ENCODE assay signal across 7 mouse cellular contexts in genomic region chr11:95587423-95587951, GRCm38 (mm10). TPM values are rescaled to one million over a fixed set of nuclear protein-coding genes. Genes with fewer than 3 reads are reported as not detected.
DNase-seq lines count a peak whose midpoint lies in the region; ATAC-seq and TF ChIP-seq lines count a peak whose summit lies in the region.

Gene Ngfr, minus strand, starts transcription at chr11:95587735.

- intact Hi-C loops in left cerebral cortex, postnatal 10 days (cut with DNase I) = loop anchor here (2.0 to 5.0 kb wide), 2 partner anchors 53 to 60 kb away; no protein-coding TSS in a partner anchor

- in situ Hi-C loops in ES-E14 (cut with MboI; ENCODE audit: low sequenced_read_pairs in 2 of 2, unreplicated experiment in 2 of 2) = no loop called here

- H3K4me1 ChIP-seq in ES-E14 (ENCODE audit: control insufficient read depth in 2 of 2, insufficient read depth in 2 of 2, low read length in 2 of 2, poor library complexity in 1 of 2) = peaks cover 10 to 16% of the 10 kb centered on the region in 2 experiments; a peak in 3 of 4 replicates
- peaks cover 11% of the 10 kb centered on the region; the same call in 1 of the 2 replicates for H3K4me1 ChIP-seq in heart, postnatal 0 days (ENCODE audit: control insufficient read depth, insufficient read depth)

- H3K36me3 ChIP-seq in ES-E14 (ENCODE audit: control insufficient read depth, insufficient read depth, low read length, poor library complexity, severe bottlenecking) = no peaks in the 10 kb centered on the region
- no peaks in the 10 kb centered on the region for H3K36me3 ChIP-seq in heart, postnatal 0 days (replicated peaks; ENCODE audit: control insufficient read depth, insufficient read depth, low read length)

- peak within 1 kb of the TSS; percentile 59 for H3K4me2 ChIP-seq in heart, postnatal 0 days (ENCODE audit: low read depth, low read length)

- TF ChIP-seq EP300 in heart, postnatal 0 days (IDR thresholded peaks at IDR 0.05; ENCODE audit: low read depth) = no peak

- TF ChIP-seq CTCF in heart, postnatal 0 days (IDR thresholded peaks at IDR 0.05; ENCODE audit: low read depth) = no peak

- H3K4me3 ChIP-seq in ES-E14 (ENCODE audit: insufficient read depth in 1 of 2, low read depth in 1 of 2, low read length in 2 of 2, poor library complexity in 1 of 2, severe bottlenecking in 1 of 2) = peak within 1 kb of the TSS; percentile 59 to 80
- peak within 1 kb of the TSS; percentile 42 for H3K4me3 ChIP-seq in heart, postnatal 0 days (ENCODE audit: low read depth, low read length)

- DNase-seq in CD4-positive helper T cell, adult 2 months (ENCODE audit: low read depth, low spot score) = peak; percentile 11
- no peak for DNase-seq in ES-E14 (ENCODE audit: low read depth, low spot score)
- DNase-seq in embryo, embryonic 10.5 days (ENCODE audit: low spot score) = peak; percentile 69
- no peak for DNase-seq in heart, postnatal 0 days (ENCODE audit: low spot score)
- peak; percentile 16 to 62 for DNase-seq in left cerebral cortex, postnatal 10 days (ENCODE audit: extremely low spot score in 1 of 2, low spot score in 2 of 2)
- DNase-seq in mesoderm, embryonic 11.5 days (ENCODE audit: low read depth, low spot score) = peak; percentile 83
- DNase-seq in spleen, postnatal 36 days (ENCODE audit: low spot score in 2 of 2) = peak; percentile 64 to 71

- WGBS in heart, postnatal 0 days = 1% methylated on average over 30 of the region's 39 CpGs

- H3K27me3 ChIP-seq in heart, postnatal 0 days (ENCODE audit: control insufficient read depth, insufficient read depth, low read length) = peaks cover 90% of the 10 kb centered on the region

- peak; percentile 21; the same call in 1 of the 2 replicates for ATAC-seq in heart, postnatal 0 days (ENCODE audit: insufficient read depth, low read depth)

- H3K9ac ChIP-seq in ES-E14 (ENCODE audit: insufficient read depth, low read depth, low read length, poor library complexity, severe bottlenecking) = peak within 1 kb of the TSS; percentile 27; the same call in 1 of the 2 replicates
- H3K9ac ChIP-seq in heart, postnatal 0 days (replicated peaks; ENCODE audit: low read depth, low read length) = no peak within 1 kb of the TSS

- H3K9me3 ChIP-seq in ES-E14 (ENCODE audit: control insufficient read depth, insufficient read depth, low read depth, low read length) = no peaks in the 10 kb centered on the region
- no peaks in the 10 kb centered on the region for H3K9me3 ChIP-seq in heart, postnatal 0 days (replicated peaks; ENCODE audit: control insufficient read depth, low read length)

- H3K27ac ChIP-seq in ES-E14 (ENCODE audit: insufficient read depth, low read depth, low read length, poor library complexity, severe bottlenecking) = no peak within 1 kb of the TSS
- H3K27ac ChIP-seq in heart, postnatal 0 days (ENCODE audit: low read depth) = no peak within 1 kb of the TSS

TF ChIP-seq in ES-E14, 5 proteins besides CTCF, POLR2A, EP300 and RAD21:
- TF ChIP-seq HCFC1 (IDR thresholded peaks at IDR 0.05; ENCODE audit: borderline replicate concordance, insufficient read depth, low read length) (no peak), ZNF384 (IDR thresholded peaks at IDR 0.05; ENCODE audit: low read depth, low read length) (no peak), ZC3H11A (IDR thresholded peaks at IDR 0.05; ENCODE audit: borderline replicate concordance, low read depth, low read length) (no peak), MAFK (IDR thresholded peaks at IDR 0.05; ENCODE audit: insufficient read depth, low read depth, low read length) (no peak), CHD2 (IDR thresholded peaks at IDR 0.05; ENCODE audit: low read depth, low read length) (no peak)

RNA-seq across cellular contexts. Expression of gene Ngfr, which starts in this region (rescaled TPM):
- 19.9 and 26.1 TPM in 2 replicates for total RNA-seq in ES-E14 (2012; rRNA removed)
- total RNA-seq in heart, postnatal 0 days (2014; rRNA removed; ENCODE audit: low replicate concordance) = 1.1 and 2.0 TPM in 2 replicates
- 1.5 and 1.7 TPM in 2 replicates for polyA plus RNA-seq in heart, postnatal 0 days (2015; fragmentation: Nextera tagmentation; extraction: Ambion mirVana)
- total RNA-seq in left cerebral cortex, postnatal 10 days (2021) = 1 to 10 TPM; 1.9 to 2.1 TPM

Comparison
In these comparisons a context has a peak if more than half of its experiments do, and no peak if none do; other contexts are left out.
1. DNase-seq: peak in CD4-positive helper T cell, adult 2 months (single experiment), embryo, embryonic 10.5 days (single experiment), left cerebral cortex, postnatal 10 days (2 of 2), mesoderm, embryonic 11.5 days (single experiment) and spleen, postnatal 36 days (2 of 2); none in ES-E14 (single experiment) and heart, postnatal 0 days (single experiment).